Mouse (Mus musculus): ENCODE data around the gene Ren1.
A peak's percentile ranks its signal among the peaks of the same experiment; 100 is the strongest.

DNA sequence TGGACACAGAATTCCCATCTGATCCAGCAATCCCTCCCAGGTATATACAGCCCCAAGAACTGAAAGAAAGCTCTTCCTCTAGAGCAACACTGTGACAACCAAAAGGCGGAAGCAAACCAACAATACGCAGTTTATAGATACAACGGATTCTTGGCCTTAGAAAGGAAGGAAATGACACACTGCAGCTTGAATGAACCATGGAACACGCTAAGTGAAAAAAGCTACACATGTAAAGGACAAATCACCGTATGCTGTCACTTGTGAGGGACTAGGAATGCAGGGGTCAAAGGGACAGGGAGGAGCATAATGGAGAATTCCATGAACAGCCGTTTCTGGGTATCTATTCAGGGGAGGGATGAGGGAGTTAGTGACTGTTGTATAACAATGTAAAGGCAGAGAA, 57.1 kb downstream of the Ren1 start:
- TF ChIP-seq CTCF (IDR thresholded peaks at IDR 0.05) (no peak), EP300 (IDR thresholded peaks at IDR 0.05) (peak; percentile 97)
